Mouse (Mus musculus) olfactory bulb, adult 2 months (tissue): ENCODE data around the gene Rabgap1l.

Experiments
- CTCF ChIP-seq: fragments of 200-500 bp; IDR thresholded peaks from 2 replicates; pipeline ENCODE4 v1.5.1; 2012; ENCODE audit warnings: low read depth, mild to moderate bottlenecking, low read length, moderate library complexity; ENCODE audit not compliant: insufficient read depth
- POLR2A ChIP-seq: fragments of 200-500 bp; IDR thresholded peaks from 2 replicates; pipeline ENCODE4 v1.6.1; 2012; ENCODE audit warnings: mild to moderate bottlenecking, low read depth, low read length, moderate library complexity; ENCODE audit not compliant: insufficient read depth

DNA sequence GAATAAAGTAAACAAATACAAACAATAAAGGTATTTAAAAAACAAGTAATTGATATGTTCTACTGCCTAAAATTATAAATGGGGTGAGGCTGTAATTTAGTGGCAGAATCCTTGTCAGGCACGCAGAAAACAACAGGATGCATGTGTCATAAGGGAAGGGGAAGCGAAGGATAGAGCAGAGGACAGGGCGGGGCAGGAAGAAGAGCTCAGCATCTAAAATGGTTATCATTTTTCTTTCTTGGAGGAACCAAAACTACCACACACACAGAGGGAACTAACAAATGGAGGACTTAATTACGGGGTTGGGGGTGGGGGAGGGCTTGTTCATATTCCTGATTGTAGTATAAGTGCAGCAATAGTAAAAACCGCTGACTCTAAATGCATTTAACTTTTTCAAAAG is 351.9 kb downstream of the Rabgap1l start:
- TF ChIP-seq CTCF (no peak), POLR2A (no peak)
